Mouse (Mus musculus) midbrain, embryonic 10.5 days (tissue): ENCODE data around the gene Pitx2. TPM values are rescaled to one million over a fixed set of nuclear protein-coding genes. Genes with fewer than 3 reads are reported as not detected.

Source experiments
- DNase-seq: peaks from one replicate; pipeline ENCODE4 v3.0.0-alpha.2; 2017; ENCODE audit warnings: low spot score
- H3K27ac ChIP-seq: fragments of 300-500 bp; sonication (generic); replicated peaks from 2 replicates; pipeline ENCODE4 v1.5.1; 2016; ENCODE audit warnings: mild to moderate bottlenecking
- H3K27me3 ChIP-seq: fragments of 300-500 bp; sonication (generic); 2 replicates; pipeline ENCODE4 v1.6.1; 2016; ENCODE audit warnings: low read depth, mild to moderate bottlenecking; ENCODE audit not compliant: poor library complexity, severe bottlenecking
- H3K36me3 ChIP-seq: fragments of 300-500 bp; sonication (generic); 2 replicates; pipeline ENCODE4 v1.6.1; 2016; ENCODE audit warnings: mild to moderate bottlenecking, moderate library complexity
- H3K4me1 ChIP-seq: fragments of 300-500 bp; sonication (generic); 2 replicates; pipeline ENCODE4 v1.6.1; 2016
- H3K4me3 ChIP-seq: fragments of 300-500 bp; sonication (generic); 2 replicates; pipeline ENCODE4 v1.5.1; 2016; ENCODE audit warnings: mild to moderate bottlenecking, moderate library complexity
- H3K9me3 ChIP-seq: fragments of 300-500 bp; sonication (generic); replicated peaks from 2 replicates; pipeline ENCODE4 v1.6.1; 2016; ENCODE audit warnings: mild to moderate bottlenecking
- WGBS: fragments of 180-500 bp; shearing (Covaris S2); methylation state at CpG from one replicate; pipeline ENCODE4 v1.1.7; 2016; 5-methylcytosine and 5-hydroxymethylcytosine counted together
- polyA plus RNA-seq: library from polyadenylated mRNA; unstranded; fragments of >200 nt; fragmentation: Nextera tagmentation; extraction: Ambion mirVana; gene quantifications from 2 replicates; pipeline ENCODE4 v1.2.1, GENCODE M21; 2016

Pitx2 gene
- polyA plus RNA-seq, 1 experiment from 2014 or later, result 27.8 TPM

DNA sequence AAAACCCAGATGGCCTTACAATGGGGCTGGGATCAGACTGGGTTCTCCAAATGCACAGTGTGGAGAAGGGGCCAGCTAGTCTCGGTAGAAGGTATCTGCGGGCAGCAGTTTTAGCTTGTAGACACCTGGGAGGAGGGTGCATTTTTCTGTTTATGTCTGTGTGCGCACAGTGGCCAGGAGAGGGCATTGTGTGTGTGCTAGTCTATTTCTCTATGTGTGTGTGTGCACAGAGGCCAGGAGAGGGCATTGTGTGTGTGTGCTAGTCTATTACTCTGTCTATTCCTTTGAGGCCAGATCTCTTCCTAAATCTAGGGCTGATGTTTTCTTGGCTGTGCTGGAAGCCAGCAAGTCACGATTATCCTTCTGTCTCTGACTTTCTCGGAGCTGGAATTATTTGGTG lies 58.8 kb downstream of the Pitx2 start:
- H3K36me3 ChIP-seq, result no peaks in the 10 kb centered on the region
- no peak for DNase-seq
- H3K27ac ChIP-seq, result no peak overlapping the region
- no peaks in the 10 kb centered on the region for H3K4me1 ChIP-seq
- H3K9me3 ChIP-seq, result no peaks in the 10 kb centered on the region
- no peaks in the 10 kb centered on the region for H3K27me3 ChIP-seq
- WGBS, result 88% methylated on average over 5 of the region's 5 CpGs
- H3K4me3 ChIP-seq, result no peak overlapping the region

Other genes starting within 250 kb of the Pitx2 start
- gene Enpep, start 132.8 kb downstream of the Pitx2 start, polyA plus RNA-seq, result 0.05 and 0.12 TPM in 2 replicates